Mouse (Mus musculus) kidney, postnatal 4 days (tissue): ENCODE measurements around the gene Krtap4-9.
"Not testable (repeated sequence)": the region's sequence is repeated elsewhere in the genome, so short reads cannot be mapped to it uniquely, and the experiment has no call there.

Experiments used
- DNase-seq, 2 experiments: peaks; one replicate each; pipeline ENCODE4 v3.0.0; 2021; ENCODE audit warnings: mixed read lengths in 2 of 2

Krtap4-9 gene

DNA sequence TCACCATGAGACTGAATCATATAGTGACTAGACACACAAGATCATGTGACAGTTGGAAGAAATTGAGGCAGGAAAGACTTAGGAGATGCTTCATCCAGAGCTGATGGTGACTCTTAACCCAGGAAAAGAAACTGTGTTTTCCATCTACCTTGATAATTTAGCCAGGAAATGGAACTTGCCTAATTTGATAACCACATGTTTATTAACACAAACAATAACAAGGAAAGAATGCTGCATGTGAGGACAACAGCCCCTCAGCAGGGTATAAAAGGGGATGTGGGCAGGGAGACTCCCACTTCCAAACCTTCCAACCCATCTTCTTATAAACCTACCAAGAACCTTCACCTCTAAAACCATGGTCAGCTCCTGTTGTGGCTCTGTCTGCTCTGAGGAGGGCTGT is at the start of gene Krtap4-9:
Gene Krtap4-9, plus strand, starts transcription at position 301 of the 400 bp plus-strand sequence.
- not testable (repeated sequence) for DNase-seq

DNA sequence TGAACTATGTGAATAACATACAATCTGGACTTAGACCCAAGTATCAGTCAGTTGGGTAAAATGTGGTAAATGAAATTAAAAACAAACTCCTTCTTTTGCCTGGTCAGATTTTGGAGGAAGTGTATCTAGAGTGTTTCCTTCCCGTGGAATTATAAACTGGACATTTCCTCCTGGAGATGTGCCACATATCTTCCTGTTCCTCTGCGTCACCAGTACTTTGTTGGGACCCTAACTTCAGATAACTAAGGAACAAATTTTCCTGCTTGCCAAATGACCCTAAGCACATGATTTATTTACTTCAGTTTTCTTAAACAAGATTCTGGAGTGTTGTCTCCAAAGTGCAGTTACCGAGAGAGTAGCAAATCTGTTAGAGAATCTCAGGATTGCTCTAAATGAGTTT is 41.0 kb upstream of the Krtap4-9 start:
- no peak for DNase-seq

DNA sequence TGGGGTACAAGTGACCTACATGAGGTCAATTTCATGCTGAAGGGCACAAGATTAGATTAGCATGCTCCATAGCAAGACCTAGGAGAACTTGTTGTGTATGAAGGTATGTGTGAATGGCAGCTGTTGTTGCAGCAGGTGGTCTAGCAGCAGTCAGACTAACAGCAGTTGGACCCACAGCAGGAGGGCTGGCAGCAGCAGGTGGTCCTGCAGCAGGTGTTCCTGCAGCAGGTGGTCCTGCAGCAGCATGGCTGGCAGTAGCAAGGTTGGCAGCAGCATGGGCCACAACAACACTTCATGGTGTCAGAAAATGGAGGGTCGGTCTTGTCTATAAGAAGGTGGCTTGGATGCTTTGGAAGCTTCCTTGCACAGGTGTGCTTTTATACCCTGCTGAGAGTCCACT is 26.1 kb upstream of the Krtap4-9 start:
- no peak for DNase-seq

DNA sequence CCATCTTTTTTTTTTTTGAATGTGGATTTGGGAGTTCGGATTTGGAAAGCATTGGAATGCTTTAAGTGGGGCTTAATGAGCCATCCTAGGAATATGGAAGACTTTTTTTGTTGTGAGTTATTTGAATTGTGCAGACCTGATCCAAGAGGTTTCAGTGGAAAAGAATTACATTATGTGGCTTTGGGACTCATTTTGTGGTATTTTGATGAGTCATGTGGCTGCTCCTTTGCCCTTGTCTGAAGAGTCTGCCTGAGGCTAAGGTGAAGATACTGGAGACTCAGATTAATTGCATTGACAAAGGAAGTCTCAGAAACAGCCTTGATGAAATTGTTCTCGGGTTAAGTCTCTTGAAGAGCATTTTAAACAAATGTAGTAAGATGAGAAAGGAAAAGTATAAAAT is 16.6 kb upstream of the Krtap4-9 start:
- DNase-seq = no peak

DNA sequence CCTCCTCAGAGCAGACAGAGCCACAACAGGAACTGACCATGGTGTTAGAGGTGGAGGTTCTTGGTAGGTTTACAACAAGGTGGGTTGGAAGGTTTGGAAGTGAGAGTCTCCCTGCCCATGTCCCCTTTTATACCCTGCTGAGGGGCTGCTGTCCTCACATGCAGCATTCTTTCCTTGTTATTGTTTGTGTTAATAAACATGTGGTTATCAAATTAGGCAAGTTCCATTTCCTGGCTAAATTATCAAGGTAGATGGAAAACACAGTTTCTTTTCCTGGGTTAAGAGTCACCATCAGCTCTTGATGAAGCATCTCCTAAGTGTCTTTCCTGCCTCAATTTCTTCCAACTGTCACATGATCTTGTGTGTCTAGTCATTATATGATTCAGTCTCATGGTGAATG is 12.2 kb upstream of the Krtap4-9 start, which contains the start of gene Gm11595:
Gene Gm11595, minus strand, starts transcription at position 101 of the 400 bp plus-strand sequence.
- DNase-seq = not testable (repeated sequence)

DNA sequence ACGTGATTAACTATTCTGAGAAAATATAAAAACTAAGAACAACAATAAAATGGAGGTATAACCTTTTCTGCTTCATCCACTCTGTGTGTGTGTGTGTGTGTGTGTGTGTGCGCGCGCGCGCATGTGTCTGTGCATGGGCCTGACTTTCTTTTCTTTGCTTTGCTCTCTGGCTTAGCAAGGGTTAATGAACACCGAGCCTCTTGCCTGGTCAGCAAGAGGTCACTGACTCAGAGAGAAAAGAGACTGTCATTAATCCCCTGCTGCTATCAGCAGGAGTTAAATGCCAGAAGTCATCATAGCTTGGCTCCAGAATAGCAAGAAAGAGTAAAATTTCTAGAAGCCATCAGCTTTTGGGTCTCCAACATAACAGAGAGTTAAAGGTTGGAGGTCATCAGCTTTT is 6.6 kb upstream of the Krtap4-9 start:
- no peak for DNase-seq

DNA sequence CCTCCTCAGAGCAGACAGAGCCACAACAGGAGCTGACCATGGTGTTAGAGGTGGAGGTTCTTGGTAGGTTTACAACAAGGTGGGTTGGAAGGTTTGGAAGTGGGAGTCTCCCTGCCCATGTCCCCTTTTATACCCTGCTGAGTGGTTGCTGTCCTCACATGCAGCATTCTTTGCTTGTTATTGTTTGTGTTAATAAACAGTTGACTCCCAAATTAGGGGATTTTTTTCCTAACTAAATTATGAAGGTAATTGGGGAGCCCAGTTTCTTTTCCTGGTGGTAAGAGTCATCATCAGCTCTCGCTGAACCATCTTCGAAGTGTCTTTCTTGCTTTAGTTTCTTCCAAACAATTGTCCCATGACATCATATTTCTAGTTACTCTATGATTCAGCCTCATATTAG is 4.4 kb upstream of the Krtap4-9 start, which contains the start of gene Krtap4-8:
Gene Krtap4-8, minus strand, starts transcription at position 101 of the 400 bp plus-strand sequence.
- DNase-seq = no peak

DNA sequence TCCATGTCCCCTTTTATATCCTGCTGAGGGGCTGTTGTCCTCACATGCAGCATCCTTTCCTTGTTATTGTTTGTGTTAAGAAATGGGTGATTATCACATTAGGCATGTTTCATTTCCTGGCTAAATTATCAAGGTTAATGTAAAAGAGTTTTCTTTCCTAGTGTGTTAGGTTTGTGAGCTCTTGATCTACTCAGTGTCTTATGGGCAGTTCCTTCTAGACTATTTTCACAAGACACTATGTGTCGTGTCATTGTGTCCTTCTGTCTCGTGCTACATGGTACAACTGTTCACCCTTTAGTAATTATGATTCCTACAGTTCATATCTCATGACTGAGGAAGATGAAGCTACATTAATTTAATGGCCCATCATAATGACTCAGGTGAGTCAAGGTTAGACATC is 8.4 kb downstream of the Krtap4-9 start, which contains the start of gene Gm11596:
Gene Gm11596, minus strand, starts transcription at position 101 of the 400 bp plus-strand sequence.
- no peak for DNase-seq

DNA sequence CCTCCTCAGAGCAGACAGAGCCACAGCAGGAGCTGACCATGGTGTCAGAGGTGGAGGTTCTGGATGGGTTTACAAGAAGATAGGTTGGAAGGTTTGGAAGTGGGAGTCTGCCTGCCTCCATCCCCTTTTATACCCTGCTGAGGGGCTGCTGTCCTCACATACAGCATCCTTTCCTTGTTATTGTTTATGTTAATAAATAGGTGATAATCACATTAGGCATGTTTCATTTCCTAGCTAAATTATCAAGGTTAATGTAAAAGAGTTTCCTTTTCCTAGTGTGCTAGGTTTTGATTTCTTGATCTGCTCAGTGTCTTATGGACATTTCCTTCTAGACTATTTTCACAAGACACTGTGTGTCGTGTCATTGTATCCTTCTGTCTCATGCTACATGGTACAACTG is 13.8 kb downstream of the Krtap4-9 start, which contains the start of gene Gm11569:
Gene Gm11569, minus strand, starts transcription at position 101 of the 400 bp plus-strand sequence.
- not testable (repeated sequence) for DNase-seq

DNA sequence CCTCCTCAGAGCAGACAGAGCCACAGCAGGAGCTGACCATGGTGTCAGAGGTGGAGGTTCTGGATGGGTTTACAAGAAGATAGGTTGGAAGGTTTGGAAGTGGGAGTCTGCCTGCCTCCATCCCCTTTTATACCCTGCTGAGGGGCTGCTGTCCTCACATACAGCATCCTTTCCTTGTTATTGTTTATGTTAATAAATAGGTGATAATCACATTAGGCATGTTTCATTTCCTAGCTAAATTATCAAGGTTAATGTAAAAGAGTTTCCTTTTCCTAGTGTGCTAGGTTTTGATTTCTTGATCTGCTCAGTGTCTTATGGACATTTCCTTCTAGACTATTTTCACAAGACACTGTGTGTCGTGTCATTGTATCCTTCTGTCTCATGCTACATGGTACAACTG is 19.3 kb downstream of the Krtap4-9 start, which contains the start of gene Gm11554:
Gene Gm11554, minus strand, starts transcription at position 101 of the 400 bp plus-strand sequence.
- DNase-seq = not testable (repeated sequence)

DNA sequence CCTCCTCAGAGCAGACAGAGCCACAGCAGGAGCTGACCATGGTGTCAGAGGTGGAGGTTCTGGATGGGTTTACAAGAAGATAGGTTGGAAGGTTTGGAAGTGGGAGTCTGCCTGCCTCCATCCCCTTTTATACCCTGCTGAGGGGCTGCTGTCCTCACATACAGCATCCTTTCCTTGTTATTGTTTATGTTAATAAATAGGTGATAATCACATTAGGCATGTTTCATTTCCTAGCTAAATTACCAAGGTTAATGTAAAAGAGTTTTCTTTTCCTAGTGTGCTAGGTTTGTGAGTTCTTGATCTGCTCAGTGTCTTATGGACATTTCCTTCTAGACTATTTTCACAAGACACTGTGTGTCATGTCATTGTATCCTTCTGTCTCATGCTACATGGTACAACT is 24.8 kb downstream of the Krtap4-9 start, which contains the start of gene Krtap4-13:
Gene Krtap4-13, minus strand, starts transcription at position 101 of the 400 bp plus-strand sequence.
- DNase-seq = not testable (repeated sequence)

DNA sequence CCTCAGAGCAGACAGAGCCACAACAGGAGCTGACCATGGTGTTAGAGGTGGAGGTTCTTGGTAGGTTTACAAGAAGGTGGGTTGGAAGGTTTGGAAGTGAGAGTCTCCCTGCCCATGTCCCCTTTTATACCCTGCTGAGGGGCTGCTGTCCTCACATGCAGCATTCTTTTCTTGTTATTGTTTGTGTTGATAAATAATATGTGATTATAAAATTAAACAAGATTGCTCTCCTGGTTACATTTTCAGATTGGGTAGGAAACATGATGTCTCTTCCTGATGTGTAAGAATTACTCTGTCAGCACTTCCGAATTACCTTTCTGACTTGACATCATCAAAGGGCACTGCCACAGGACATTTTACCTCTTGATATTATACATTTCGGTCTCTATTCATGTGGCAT is 30.6 kb downstream of the Krtap4-9 start, which contains the start of gene Gm11564:
Gene Gm11564, minus strand, starts transcription at position 101 of the 400 bp plus-strand sequence.
- DNase-seq = not testable (repeated sequence)
